Mouse (Mus musculus): ENCODE measurements at regions not wholly inside any gene's neighbourhood (a gene's known extent, or its start where the extent isn't known, plus 50 kb on each side); places are given as distances from the start of the nearest gene placed in this dataset.
"Not testable (repeated sequence)": the region's sequence is repeated elsewhere in the genome, so short reads cannot be mapped to it uniquely, and the experiment has no call there.

DNA sequence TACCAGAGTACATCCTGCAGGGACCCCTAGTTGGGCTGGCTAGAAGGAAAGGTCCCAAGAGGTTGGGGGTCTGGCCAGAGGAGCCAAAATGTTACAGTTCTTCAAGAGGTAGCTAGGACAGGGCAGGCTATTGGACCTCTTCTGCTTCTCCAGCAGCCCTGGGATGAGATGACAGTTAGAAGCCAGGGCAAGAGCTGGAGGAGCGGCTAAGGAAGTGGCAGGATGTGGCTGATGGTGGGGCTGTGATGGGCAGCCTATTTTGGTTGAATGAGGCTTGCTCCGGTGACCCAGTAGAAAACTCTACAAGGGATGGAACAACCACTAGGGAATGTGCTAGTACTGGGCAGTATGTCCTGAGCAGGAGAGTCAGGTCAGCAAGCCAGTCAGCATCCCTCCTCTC, 82.8 kb downstream of the Ddx11 start:
- ATAC-seq (ENCODE audit: insufficient read depth): no peak

GRCm38 (mm10) chr17:66207653-66208497, 84.6 kb downstream of the Ddx11 start:
- not testable (repeated sequence) for ATAC-seq (ENCODE audit: insufficient read depth)
- WGBS (ENCODE audit: insufficient replicate concordance): 50% methylated on average over 6 of the region's 6 CpGs

More for the DNA sequence above, 82.8 kb downstream of the Ddx11 start:
- WGBS (ENCODE audit: insufficient replicate concordance): 47% methylated on average over 2 of the region's 2 CpGs
- no peak overlapping the region for H3K4me3 ChIP-seq (replicated peaks)
- H3K36me3 ChIP-seq (replicated peaks): no peaks in the 10 kb centered on the region
- no peaks in the 10 kb centered on the region for H3K4me1 ChIP-seq (replicated peaks)
- no peak overlapping the region for H3K27ac ChIP-seq (replicated peaks)
- H3K9ac ChIP-seq: no peak overlapping the region
- no peaks in the 10 kb centered on the region for H3K27me3 ChIP-seq
- no peaks in the 10 kb centered on the region for H3K9me3 ChIP-seq (replicated peaks)
- H3K4me2 ChIP-seq: no peak overlapping the region

GRCm38 (mm10) chr17:66208803-66209515, 85.6 kb downstream of the Ddx11 start:
- not testable (repeated sequence) for H3K27ac ChIP-seq (replicated peaks); H3K4me2 ChIP-seq; H3K27me3 ChIP-seq; H3K36me3 ChIP-seq (replicated peaks); H3K4me3 ChIP-seq (replicated peaks); H3K4me1 ChIP-seq (replicated peaks); H3K9me3 ChIP-seq (replicated peaks); H3K9ac ChIP-seq
- WGBS (ENCODE audit: insufficient replicate concordance): 36% methylated on average over 3 of the region's 6 CpGs
- ATAC-seq (ENCODE audit: insufficient read depth): peak; percentile 47; the same call in 1 of the 2 replicates

More at GRCm38 (mm10) chr17:66207653-66208497, 84.6 kb downstream of the Ddx11 start:
- H3K4me2 ChIP-seq; H3K9me3 ChIP-seq (replicated peaks); H3K27ac ChIP-seq (replicated peaks); H3K9ac ChIP-seq; H3K4me3 ChIP-seq (replicated peaks); H3K4me1 ChIP-seq (replicated peaks); H3K27me3 ChIP-seq; H3K36me3 ChIP-seq (replicated peaks): not testable (repeated sequence)

- Histone ChIP-seq H3K27ac (replicated peaks) (no peak overlapping the region), H3K4me3 (replicated peaks) (no peak overlapping the region), H3K36me3 (replicated peaks) (no peaks in the 10 kb centered on the region), H3K9me3 (replicated peaks) (no peaks in the 10 kb centered on the region), H3K9ac (no peak overlapping the region), H3K27me3 (no peaks in the 10 kb centered on the region), H3K4me1 (replicated peaks) (0 out of 2 replicates have a peak, but pooled peaks cover 3% of the 10 kb centered on the region), H3K4me2 (no peak overlapping the region)
- ATAC-seq (ENCODE audit: insufficient read depth): no peak
- 70% methylated on average over 7 of the region's 7 CpGs for WGBS (ENCODE audit: insufficient replicate concordance)
Observed at GRCm38 (mm10) chr17:66211561-66211960, 88.2 kb downstream of the Ddx11 start.

DNA sequence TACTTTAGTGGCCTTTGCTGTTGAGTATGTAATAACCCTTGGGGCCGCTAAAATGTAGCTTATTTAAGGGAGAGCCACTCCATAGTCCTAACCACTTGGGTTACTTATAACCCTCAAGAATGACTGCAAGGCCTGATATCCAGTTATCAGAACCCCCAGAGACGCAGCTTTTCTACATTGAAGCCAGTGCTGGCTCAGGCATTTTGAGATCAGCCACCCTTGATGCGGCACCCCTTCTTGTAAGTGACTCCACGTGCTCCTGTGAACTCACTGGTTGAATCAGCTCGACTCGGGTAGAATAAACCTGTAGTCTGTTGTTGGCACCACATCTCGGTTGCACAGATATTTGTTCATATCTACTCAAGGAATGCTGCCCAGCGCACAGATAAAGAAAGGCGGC, 89.3 kb downstream of the Ddx11 start:
- Histone ChIP-seq H3K4me3 (replicated peaks) (no peak overlapping the region), H3K27me3 (no peaks in the 10 kb centered on the region), H3K27ac (replicated peaks) (no peak overlapping the region), H3K9ac (no peak overlapping the region), H3K4me1 (replicated peaks) (0 out of 2 replicates have a peak, but pooled peaks cover 3% of the 10 kb centered on the region), H3K36me3 (replicated peaks) (no peaks in the 10 kb centered on the region), H3K4me2 (no peak overlapping the region), H3K9me3 (replicated peaks) (no peaks in the 10 kb centered on the region)
- peak; percentile 47 for ATAC-seq (ENCODE audit: insufficient read depth)
- 63% methylated on average over 9 of the region's 9 CpGs for WGBS (ENCODE audit: insufficient replicate concordance)

DNA sequence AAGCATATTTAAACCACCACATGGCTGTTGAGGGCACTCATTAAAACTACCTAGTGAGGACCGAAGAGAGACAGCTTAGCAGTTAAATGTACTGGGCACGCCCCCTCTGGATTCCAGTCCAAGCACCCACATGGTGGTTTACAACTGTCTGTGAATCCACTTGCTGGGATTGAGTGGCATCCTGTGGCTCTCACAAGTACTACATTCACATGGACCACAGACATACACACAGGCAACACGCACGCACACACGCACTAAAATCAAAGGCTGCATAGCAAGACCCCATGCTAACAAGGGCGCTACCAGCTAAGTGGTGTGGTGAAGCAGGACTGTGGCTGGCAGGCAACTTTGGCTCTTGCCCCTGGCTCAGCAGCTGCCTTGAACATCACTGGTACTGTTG, 95.0 kb downstream of the Ddx11 start:
- no peak for ATAC-seq (ENCODE audit: insufficient read depth)
- 75% methylated on average over 6 of the region's 6 CpGs for WGBS (ENCODE audit: insufficient replicate concordance)
- Histone ChIP-seq H3K4me1 (replicated peaks) (peaks cover 3% of the 10 kb centered on the region; the same call in 1 of the 2 replicates), H3K9ac (no peak overlapping the region), H3K27ac (replicated peaks) (no peak overlapping the region), H3K36me3 (replicated peaks) (no peaks in the 10 kb centered on the region), H3K4me3 (replicated peaks) (no peak overlapping the region), H3K4me2 (no peak overlapping the region), H3K9me3 (replicated peaks) (no peaks in the 10 kb centered on the region), H3K27me3 (no peaks in the 10 kb centered on the region)

DNA sequence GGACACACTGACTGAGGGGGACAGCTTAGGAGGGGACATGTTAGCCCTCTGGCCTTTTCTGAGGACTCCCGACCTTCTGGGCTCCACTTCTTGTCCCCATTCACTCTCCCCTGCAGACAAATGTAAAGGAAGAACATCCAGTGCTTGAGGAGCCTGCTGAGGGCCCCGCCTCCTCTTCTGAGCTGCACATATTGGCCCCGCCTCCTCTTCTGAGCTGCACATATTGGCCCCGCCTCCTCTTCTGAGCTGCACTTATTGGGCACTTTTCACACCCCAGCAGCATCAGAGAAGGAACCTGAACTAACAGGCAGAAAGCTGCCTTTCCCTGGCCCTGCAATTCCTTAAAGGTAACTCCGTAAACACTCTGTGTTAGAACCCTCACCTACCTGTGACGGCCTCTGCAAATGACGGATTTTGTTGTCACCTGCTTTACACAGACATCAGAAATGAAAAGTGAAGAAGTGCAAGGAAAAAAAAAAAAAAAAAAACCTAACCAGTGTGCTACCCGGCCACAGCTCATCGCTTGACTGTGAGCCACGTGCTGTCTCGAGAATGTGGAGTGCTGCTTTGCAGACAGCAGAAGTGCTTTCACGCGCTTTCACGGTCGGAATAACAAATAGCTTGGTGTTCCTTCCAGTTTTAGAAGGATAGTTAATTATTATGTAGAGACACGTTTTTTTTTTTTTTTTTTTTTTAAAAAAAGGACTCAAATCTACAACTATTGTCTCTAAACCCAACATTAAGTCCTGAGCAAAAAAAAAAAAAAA, 96.5 kb downstream of the Ddx11 start:
- no peaks in the 10 kb centered on the region; the same call in 1 of the 2 replicates for H3K4me1 ChIP-seq (replicated peaks)
- ATAC-seq (ENCODE audit: insufficient read depth): no peak
- no peaks in the 10 kb centered on the region for H3K9me3 ChIP-seq (replicated peaks)
- H3K27ac ChIP-seq (replicated peaks): no peak overlapping the region
- H3K27me3 ChIP-seq: no peaks in the 10 kb centered on the region
- H3K36me3 ChIP-seq (replicated peaks): no peaks in the 10 kb centered on the region
- H3K4me2 ChIP-seq: no peak overlapping the region
- no peak overlapping the region for H3K9ac ChIP-seq
- WGBS (ENCODE audit: insufficient replicate concordance): 58% methylated on average over 16 of the region's 16 CpGs
- H3K4me3 ChIP-seq (replicated peaks): no peak overlapping the region

DNA sequence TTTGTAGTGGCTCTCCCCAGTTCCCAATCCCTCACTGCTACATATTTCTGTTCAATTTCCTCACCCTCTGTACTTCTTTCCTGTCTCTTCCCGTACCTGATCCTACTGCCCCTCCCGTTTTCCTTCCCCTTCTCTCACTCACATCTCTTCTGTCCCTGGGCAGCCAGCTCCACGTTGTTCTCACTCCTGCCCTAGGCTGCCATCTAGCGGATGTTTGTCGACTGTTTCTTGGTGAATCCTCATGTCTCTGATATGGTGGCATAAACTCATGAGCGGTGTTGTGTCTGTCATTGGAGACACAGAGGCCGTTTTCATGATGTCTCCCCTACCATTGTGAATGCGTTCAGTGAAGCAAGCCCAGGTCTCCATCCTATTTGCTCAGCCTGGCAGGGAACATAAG, 97.9 kb downstream of the Ddx11 start:
- no peak overlapping the region for H3K27ac ChIP-seq (replicated peaks)
- no peaks in the 10 kb centered on the region for H3K9me3 ChIP-seq (replicated peaks)
- WGBS (ENCODE audit: insufficient replicate concordance): 8% methylated on average over 8 of the region's 8 CpGs
- no peaks in the 10 kb centered on the region; the same call in 1 of the 2 replicates for H3K4me1 ChIP-seq (replicated peaks)
- no peak overlapping the region for H3K4me3 ChIP-seq (replicated peaks)
- no peak overlapping the region for H3K9ac ChIP-seq
- no peak for ATAC-seq (ENCODE audit: insufficient read depth)
- no peaks in the 10 kb centered on the region for H3K27me3 ChIP-seq
- no peaks in the 10 kb centered on the region for H3K36me3 ChIP-seq (replicated peaks)
- H3K4me2 ChIP-seq: no peak overlapping the region

GRCm38 (mm10) chr17:66223711-66224110, 100.4 kb downstream of the Ddx11 start:
- H3K9ac ChIP-seq: no peak overlapping the region
- H3K27me3 ChIP-seq: no peaks in the 10 kb centered on the region
- no peaks in the 10 kb centered on the region for H3K9me3 ChIP-seq (replicated peaks)
- no peak for ATAC-seq (ENCODE audit: insufficient read depth)
- no peak overlapping the region for H3K27ac ChIP-seq (replicated peaks)
- H3K36me3 ChIP-seq (replicated peaks): no peaks in the 10 kb centered on the region
- WGBS (ENCODE audit: insufficient replicate concordance): 76% methylated on average over 13 of the region's 13 CpGs
- no peak overlapping the region for H3K4me3 ChIP-seq (replicated peaks)
- no peaks in the 10 kb centered on the region; the same call in 1 of the 2 replicates for H3K4me1 ChIP-seq (replicated peaks)
- H3K4me2 ChIP-seq: no peak overlapping the region

DNA sequence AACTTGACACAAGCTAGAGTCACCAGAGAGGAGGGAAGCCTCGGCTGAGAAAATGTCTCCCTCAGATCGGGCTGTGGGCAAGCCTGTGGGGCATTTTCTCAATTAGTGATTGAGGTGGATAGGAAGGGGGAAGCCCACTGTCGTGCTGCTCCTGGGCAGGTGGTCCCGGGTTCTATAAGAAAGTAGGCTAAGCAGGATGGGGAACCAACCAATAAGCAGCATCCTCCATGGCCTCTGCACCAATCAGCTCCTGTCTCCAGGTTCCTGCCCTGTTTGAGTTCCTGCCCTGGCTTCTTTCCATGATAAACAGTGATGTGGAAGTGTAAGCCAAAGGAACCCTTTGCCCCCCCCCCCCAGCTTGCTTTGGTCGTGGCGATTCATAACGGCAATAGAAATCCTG, 100.9 kb downstream of the Ddx11 start:
- no peak for ATAC-seq (ENCODE audit: insufficient read depth)
- Histone ChIP-seq H3K36me3 (replicated peaks) (no peaks in the 10 kb centered on the region), H3K9me3 (replicated peaks) (no peaks in the 10 kb centered on the region), H3K9ac (no peak overlapping the region), H3K27me3 (no peaks in the 10 kb centered on the region), H3K4me1 (replicated peaks) (no peaks in the 10 kb centered on the region; the same call in 1 of the 2 replicates), H3K27ac (replicated peaks) (no peak overlapping the region), H3K4me2 (no peak overlapping the region), H3K4me3 (replicated peaks) (no peak overlapping the region)
- 44% methylated on average over 7 of the region's 7 CpGs for WGBS (ENCODE audit: insufficient replicate concordance)

DNA sequence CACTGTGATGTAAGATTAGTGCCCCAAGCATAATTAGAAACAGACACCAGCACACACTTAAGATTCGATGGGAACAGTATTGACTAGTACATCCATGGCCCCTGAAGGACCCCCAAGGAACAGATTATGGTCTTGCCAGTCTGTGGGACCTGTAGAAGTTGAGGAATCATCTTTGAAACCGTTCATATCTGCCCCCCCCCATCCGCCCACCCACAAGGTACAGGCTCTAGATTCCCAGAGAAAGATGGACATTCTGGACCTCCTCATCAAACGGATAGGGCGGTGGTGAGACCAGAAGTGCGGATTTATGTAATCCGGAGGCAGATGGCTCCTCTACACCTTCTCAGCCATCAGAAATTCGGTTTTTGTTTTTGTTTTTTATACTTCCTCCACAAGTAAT, 109.1 kb downstream of the Ddx11 start:
- Histone ChIP-seq H3K4me1 (replicated peaks) (no peaks in the 10 kb centered on the region), H3K36me3 (replicated peaks) (no peaks in the 10 kb centered on the region), H3K9ac (no peak overlapping the region), H3K4me3 (replicated peaks) (no peak overlapping the region), H3K27ac (replicated peaks) (no peak overlapping the region), H3K27me3 (peaks cover 4% of the 10 kb centered on the region; the same call in 1 of the 2 replicates), H3K4me2 (no peak overlapping the region), H3K9me3 (replicated peaks) (no peaks in the 10 kb centered on the region)
- no peak for ATAC-seq (ENCODE audit: insufficient read depth)
- 58% methylated on average over 8 of the region's 8 CpGs for WGBS (ENCODE audit: insufficient replicate concordance)
